Mouse (Mus musculus) G1E-ER4 (cell line): ENCODE results near the gene Gpr37l1. TPM values are rescaled to one million over a fixed set of nuclear protein-coding genes. Genes with fewer than 3 reads are reported as not detected.
A peak's percentile ranks its signal among the peaks of the same experiment; 100 is the strongest.

Source experiments
- GATA1 ChIP-seq: IDR thresholded peaks from one replicate; pipeline ENCODE4 v1.8.0; 2012; ENCODE audit warnings: low read length, inconsistent platforms
- polyA plus RNA-seq: library from polyadenylated mRNA; stranded (reverse); fragments of >175 nt; gene quantifications from 2 replicates; pipeline ENCODE4 v1.2.3, GENCODE M21; 2012

The Gpr37l1 gene
- polyA plus RNA-seq, result not detected in 2 replicates

- TF ChIP-seq GATA1, result no peak
These were observed at the start of gene Gpr37l1 for GRCm38 (mm10) chr1:135167435-135167834. Gene Gpr37l1 (minus strand): TSS chr1:135167681.

- TF ChIP-seq GATA1, result no peak
These were observed 46.5 kb upstream of the Gpr37l1 start for GRCm38 (mm10) chr1:135213772-135214640.

GRCm38 (mm10) chr1:135210421-135210820 lies 42.9 kb upstream of the Gpr37l1 start:
- TF ChIP-seq GATA1, result no peak

GRCm38 (mm10) chr1:135208716-135209115 lies 41.2 kb upstream of the Gpr37l1 start:
- no peak for TF ChIP-seq GATA1

- TF ChIP-seq GATA1, result no peak
These were observed 39.3 kb upstream of the Gpr37l1 start for GRCm38 (mm10) chr1:135206586-135207339.

GRCm38 (mm10) chr1:135205257-135205656 lies 37.8 kb upstream of the Gpr37l1 start:
- TF ChIP-seq GATA1, result no peak

- peak; percentile 88 for TF ChIP-seq GATA1
These were observed 37.0 kb upstream of the Gpr37l1 start for GRCm38 (mm10) chr1:135204196-135205126.

GRCm38 (mm10) chr1:135200400-135200799 lies 32.9 kb upstream of the Gpr37l1 start:
- no peak for TF ChIP-seq GATA1

- no peak for TF ChIP-seq GATA1
These were observed 31.7 kb upstream of the Gpr37l1 start for GRCm38 (mm10) chr1:135199014-135199819.

GRCm38 (mm10) chr1:135198412-135198811 lies 30.9 kb upstream of the Gpr37l1 start:
- no peak for TF ChIP-seq GATA1

GRCm38 (mm10) chr1:135195907-135196440 lies 28.5 kb upstream of the Gpr37l1 start:
- TF ChIP-seq GATA1, result no peak

GRCm38 (mm10) chr1:135189186-135189585 lies 21.7 kb upstream of the Gpr37l1 start:
- no peak for TF ChIP-seq GATA1

GRCm38 (mm10) chr1:135188197-135188596 lies 20.7 kb upstream of the Gpr37l1 start:
- TF ChIP-seq GATA1, result no peak

GRCm38 (mm10) chr1:135186427-135186826 lies 18.9 kb upstream of the Gpr37l1 start:
- TF ChIP-seq GATA1, result no peak

GRCm38 (mm10) chr1:135185936-135186335 lies 18.5 kb upstream of the Gpr37l1 start:
- TF ChIP-seq GATA1, result no peak
